Mouse (Mus musculus) ES-Bruce4 (cell line): ENCODE measurements at regions not wholly inside any gene's neighbourhood (a gene's known extent, or its start where the extent isn't known, plus 50 kb on each side); places are given as distances from the start of the nearest gene placed in this dataset.

Source experiments
- H3K27ac ChIP-seq: 2 replicates; pipeline ENCODE4 v1.5.1; 2012; ENCODE audit warnings: low read length, inconsistent platforms; ENCODE audit not compliant: insufficient read depth
- H3K27me3 ChIP-seq: 2 replicates; pipeline ENCODE4 v1.6.1; 2012; ENCODE audit warnings: mild to moderate bottlenecking, low read length, inconsistent platforms; ENCODE audit not compliant: control insufficient read depth, poor library complexity, insufficient read depth, severe bottlenecking
- H3K36me3 ChIP-seq: 2 replicates; pipeline ENCODE4 v1.6.1; 2012; ENCODE audit warnings: inconsistent platforms, mild to moderate bottlenecking, low read length, moderate library complexity; ENCODE audit not compliant: control insufficient read depth, poor library complexity, insufficient read depth, severe bottlenecking
- H3K4me1 ChIP-seq: one replicate; pipeline ENCODE4 v1.8.1; 2011; ENCODE audit warnings: low read length; ENCODE audit not compliant: control insufficient read depth, insufficient read depth
- H3K4me3 ChIP-seq: 2 replicates; pipeline ENCODE4 v1.5.1; 2011; ENCODE audit warnings: low read depth, mild to moderate bottlenecking, low read length
- H3K9ac ChIP-seq: 2 replicates; pipeline ENCODE4 v1.6.1; 2012; ENCODE audit warnings: low read depth, mild to moderate bottlenecking, inconsistent platforms; ENCODE audit not compliant: poor library complexity, severe bottlenecking
- H3K9me3 ChIP-seq: replicated peaks from 2 replicates; pipeline ENCODE4 v1.6.1; 2012; ENCODE audit warnings: mild to moderate bottlenecking, low read length, inconsistent platforms; ENCODE audit not compliant: control insufficient read depth, poor library complexity, insufficient read depth, severe bottlenecking
- CTCF ChIP-seq: IDR thresholded peaks from one replicate; pipeline ENCODE4 v1.8.1; 2011; ENCODE audit warnings: low read depth, low read length
- EP300 ChIP-seq: IDR thresholded peaks from 2 replicates; pipeline ENCODE4 v1.6.1; 2011; ENCODE audit warnings: low read depth, low read length; ENCODE audit not compliant: insufficient read depth
- POLR2A ChIP-seq: IDR thresholded peaks from one replicate; pipeline ENCODE4 v1.8.1; 2011; ENCODE audit warnings: low read length; ENCODE audit not compliant: insufficient read depth

- Histone ChIP-seq H3K27ac (no peak overlapping the region), H3K27me3 (no peaks in the 10 kb centered on the region), H3K4me1 (no peaks in the 10 kb centered on the region), H3K9me3 (no peaks in the 10 kb centered on the region), H3K9ac (no peak overlapping the region), H3K36me3 (no peaks in the 10 kb centered on the region), H3K4me3 (no peak overlapping the region)
- TF ChIP-seq EP300 (no peak), POLR2A (no peak), CTCF (no peak)
Observed at GRCm38 (mm10) chr11:64749976-64750375, 228.9 kb upstream of the Elac2 start.

GRCm38 (mm10) chr11:64752299-64752698 lies 226.5 kb upstream of the Elac2 start:
- Histone ChIP-seq H3K27me3 (no peaks in the 10 kb centered on the region), H3K9me3 (no peaks in the 10 kb centered on the region), H3K27ac (no peak overlapping the region), H3K9ac (no peak overlapping the region), H3K4me3 (no peak overlapping the region), H3K36me3 (no peaks in the 10 kb centered on the region), H3K4me1 (no peaks in the 10 kb centered on the region)
- TF ChIP-seq CTCF = no peak
- TF ChIP-seq POLR2A = no peak

- H3K9ac ChIP-seq = no peak overlapping the region
- H3K27me3 ChIP-seq = no peaks in the 10 kb centered on the region
- H3K4me1 ChIP-seq = no peaks in the 10 kb centered on the region
- no peak overlapping the region for H3K4me3 ChIP-seq
- no peaks in the 10 kb centered on the region for H3K36me3 ChIP-seq
- H3K9me3 ChIP-seq = no peaks in the 10 kb centered on the region
- TF ChIP-seq CTCF = no peak
- TF ChIP-seq POLR2A = no peak
- no peak for TF ChIP-seq EP300
- no peak overlapping the region for H3K27ac ChIP-seq
Observed at GRCm38 (mm10) chr11:64752816-64753215, 226.0 kb upstream of the Elac2 start.

- Histone ChIP-seq H3K27me3 (no peaks in the 10 kb centered on the region), H3K9ac (no peak overlapping the region), H3K4me1 (no peaks in the 10 kb centered on the region), H3K36me3 (no peaks in the 10 kb centered on the region), H3K27ac (no peak overlapping the region), H3K9me3 (no peaks in the 10 kb centered on the region), H3K4me3 (no peak overlapping the region)
- TF ChIP-seq POLR2A (no peak), EP300 (no peak), CTCF (no peak)
Observed at GRCm38 (mm10) chr11:64754076-64754475, 224.8 kb upstream of the Elac2 start.

- Histone ChIP-seq H3K4me3 (no peak overlapping the region), H3K4me1 (no peaks in the 10 kb centered on the region), H3K9ac (no peak overlapping the region), H3K9me3 (no peaks in the 10 kb centered on the region), H3K27me3 (no peaks in the 10 kb centered on the region), H3K27ac (no peak overlapping the region), H3K36me3 (no peaks in the 10 kb centered on the region)
- TF ChIP-seq EP300 (no peak), CTCF (no peak), POLR2A (no peak)
Observed at GRCm38 (mm10) chr11:64755563-64755962, 223.3 kb upstream of the Elac2 start.

GRCm38 (mm10) chr11:64760626-64761025 lies 218.2 kb upstream of the Elac2 start:
- H3K4me3 ChIP-seq = no peak overlapping the region
- no peaks in the 10 kb centered on the region for H3K36me3 ChIP-seq
- TF ChIP-seq EP300 (no peak), POLR2A (no peak), CTCF (no peak)
- no peak overlapping the region for H3K27ac ChIP-seq
- no peak overlapping the region for H3K9ac ChIP-seq
- H3K9me3 ChIP-seq = no peaks in the 10 kb centered on the region
- no peaks in the 10 kb centered on the region for H3K27me3 ChIP-seq
- H3K4me1 ChIP-seq = no peaks in the 10 kb centered on the region
